Mouse (Mus musculus): ENCODE results near the gene B9d2. TPM values are rescaled to one million over a fixed set of nuclear protein-coding genes. Genes with fewer than 3 reads are reported as not detected.
A peak's percentile ranks its signal among the peaks of the same experiment; 100 is the strongest.
"Not testable (repeated sequence)": the region's sequence is repeated elsewhere in the genome, so short reads cannot be mapped to it uniquely, and the experiment has no call there.

Gene B9d2
- total RNA-seq, 2 experiments from 2014 or later = 22.2 to 26.3 TPM

GRCm38 (mm10) chr7:25703793-25704494 is 23.4 kb downstream of the B9d2 start:
- DNase-seq (ENCODE audit: low spot score in 2 of 2) = no peak

- DNase-seq (ENCODE audit: low spot score in 2 of 2) = no peak
Observed at GRCm38 (mm10) chr7:25704716-25705364, 24.3 kb downstream of the B9d2 start.

GRCm38 (mm10) chr7:25705801-25706251 is 25.2 kb downstream of the B9d2 start:
- DNase-seq (ENCODE audit: low spot score in 2 of 2) = no peak

GRCm38 (mm10) chr7:25706578-25707170 is 26.1 kb downstream of the B9d2 start:
- DNase-seq (ENCODE audit: low spot score in 2 of 2) = no peak

GRCm38 (mm10) chr7:25707581-25708292 is 27.2 kb downstream of the B9d2 start:
- no peak for DNase-seq (ENCODE audit: low spot score in 2 of 2)

- DNase-seq (ENCODE audit: low spot score in 2 of 2) = no peak
Observed at GRCm38 (mm10) chr7:25709961-25710360, 29.4 kb downstream of the B9d2 start.

GRCm38 (mm10) chr7:25710519-25711130 is 30.0 kb downstream of the B9d2 start:
- peak in 1 of 2 experiments; percentile 60 for DNase-seq (ENCODE audit: low spot score in 2 of 2)

- DNase-seq (ENCODE audit: low spot score in 2 of 2) = no peak
Observed at GRCm38 (mm10) chr7:25711165-25711564, 30.6 kb downstream of the B9d2 start.

GRCm38 (mm10) chr7:25711731-25712197 is 31.2 kb downstream of the B9d2 start:
- no peak for DNase-seq (ENCODE audit: low spot score in 2 of 2)

GRCm38 (mm10) chr7:25712801-25713200 is 32.2 kb downstream of the B9d2 start:
- no peak for DNase-seq (ENCODE audit: low spot score in 2 of 2)

GRCm38 (mm10) chr7:25714581-25714980 is 34.0 kb downstream of the B9d2 start:
- no peak for DNase-seq (ENCODE audit: low spot score in 2 of 2)

- DNase-seq (ENCODE audit: low spot score in 2 of 2) = peak in 1 of 2 experiments; percentile 46
Observed at GRCm38 (mm10) chr7:25715731-25716271, 35.2 kb downstream of the B9d2 start.

GRCm38 (mm10) chr7:25717478-25717877 is 36.9 kb downstream of the B9d2 start:
- no peak for DNase-seq (ENCODE audit: low spot score in 2 of 2)

- peak; percentile 92 to 97 for DNase-seq (ENCODE audit: low spot score in 2 of 2)
Observed at GRCm38 (mm10) chr7:25718788-25719417, 38.3 kb downstream of the B9d2 start, which contains the start of gene Ccdc97. Gene Ccdc97 (minus strand): TSS chr7:25719088.

GRCm38 (mm10) chr7:25719761-25720610 is 39.4 kb downstream of the B9d2 start:
- peak; percentile 64 to 89 for DNase-seq (ENCODE audit: low spot score in 2 of 2)

GRCm38 (mm10) chr7:25720760-25721159 is 40.2 kb downstream of the B9d2 start:
- DNase-seq (ENCODE audit: low spot score in 2 of 2) = no peak

GRCm38 (mm10) chr7:25721776-25722175 is 41.2 kb downstream of the B9d2 start:
- DNase-seq (ENCODE audit: low spot score in 2 of 2) = not testable (repeated sequence)

GRCm38 (mm10) chr7:25725886-25726285 is 45.3 kb downstream of the B9d2 start:
- DNase-seq (ENCODE audit: low spot score in 2 of 2) = no peak

GRCm38 (mm10) chr7:25727800-25728199 is 47.2 kb downstream of the B9d2 start:
- no peak for DNase-seq (ENCODE audit: low spot score in 2 of 2)

All from layer of hippocampus, adult 18-20 months (tissue).